Mouse (Mus musculus) liver, adult 2 months (tissue): ENCODE results near the gene Mbtps1. TPM values are rescaled to one million over a fixed set of nuclear protein-coding genes. Genes with fewer than 3 reads are reported as not detected.

Experiments
- DNase-seq: peaks from one replicate; pipeline ENCODE4 v3.0.0-alpha.2; 2011; ENCODE audit warnings: low read depth, low spot score; ENCODE audit errors: extremely low read depth
- H3K27ac ChIP-seq: fragments of 200-500 bp; replicated peaks from 2 replicates; pipeline ENCODE4 v1.5.1; 2012; ENCODE audit warnings: low read depth, mild to moderate bottlenecking, control low read depth, inconsistent platforms, low read length; ENCODE audit not compliant: insufficient read depth
- H3K27me3 ChIP-seq: fragments of 200-500 bp; 2 replicates; pipeline ENCODE4 v1.6.1; 2012; ENCODE audit warnings: mild to moderate bottlenecking, moderate library complexity, low read length, inconsistent platforms; ENCODE audit not compliant: control insufficient read depth, insufficient read depth
- H3K36me3 ChIP-seq: fragments of 200-500 bp; 2 replicates; pipeline ENCODE4 v1.6.1; 2012; ENCODE audit warnings: low read length, inconsistent platforms; ENCODE audit not compliant: control insufficient read depth, insufficient read depth
- H3K4me1 ChIP-seq: fragments of 200-500 bp; 2 replicates; pipeline ENCODE4 v1.6.1; 2011; ENCODE audit warnings: low read length; ENCODE audit not compliant: control insufficient read depth, insufficient read depth
- H3K4me3 ChIP-seq: fragments of 200-500 bp; 2 replicates; pipeline ENCODE4 v1.5.1; 2011; ENCODE audit warnings: low read depth, mild to moderate bottlenecking, control low read depth, low read length, moderate library complexity; ENCODE audit not compliant: insufficient read depth
- H3K79me2 ChIP-seq: fragments of 200-500 bp; 2 replicates; pipeline ENCODE4 v1.6.1; 2012; ENCODE audit warnings: inconsistent platforms, mild to moderate bottlenecking, low read length, moderate library complexity; ENCODE audit not compliant: control insufficient read depth, insufficient read depth
- H3K9ac ChIP-seq: fragments of 200-500 bp; 2 replicates; pipeline ENCODE4 v1.6.1; 2012; ENCODE audit warnings: low read depth, mild to moderate bottlenecking, control low read depth, inconsistent platforms, low read length
- CTCF ChIP-seq: fragments of 200-500 bp; IDR thresholded peaks from 2 replicates; pipeline ENCODE4 v1.5.1; 2011; ENCODE audit warnings: low read depth, low read length, control low read depth
- POLR2A ChIP-seq: fragments of 200-500 bp; IDR thresholded peaks from 2 replicates; pipeline ENCODE4 v1.6.1; 2011; ENCODE audit warnings: low read length, control low read depth; ENCODE audit not compliant: insufficient read depth; ENCODE audit errors: extremely low read depth
- WGBS: fragments of 180-500 bp; shearing (Covaris S2); methylation state at CpG from one replicate; pipeline ENCODE4 v1.1.7; 2018; 5-methylcytosine and 5-hydroxymethylcytosine counted together
- polyA plus RNA-seq: library from polyadenylated mRNA; depleted of rRNA; stranded (reverse); fragments of >200 nt; gene quantifications from 2 replicates; pipeline ENCODE4 v1.2.3, GENCODE M21; 2012; rRNA removed
- total RNA-seq: library from RNA; depleted of rRNA; stranded (reverse); fragments of >200 nt; gene quantifications from 2 replicates; pipeline ENCODE4 v1.2.3, GENCODE M21; 2014; rRNA removed

The Mbtps1 gene
- total and polyA plus RNA-seq, 2 experiments, result 30.4 to 31.9 TPM

DNA sequence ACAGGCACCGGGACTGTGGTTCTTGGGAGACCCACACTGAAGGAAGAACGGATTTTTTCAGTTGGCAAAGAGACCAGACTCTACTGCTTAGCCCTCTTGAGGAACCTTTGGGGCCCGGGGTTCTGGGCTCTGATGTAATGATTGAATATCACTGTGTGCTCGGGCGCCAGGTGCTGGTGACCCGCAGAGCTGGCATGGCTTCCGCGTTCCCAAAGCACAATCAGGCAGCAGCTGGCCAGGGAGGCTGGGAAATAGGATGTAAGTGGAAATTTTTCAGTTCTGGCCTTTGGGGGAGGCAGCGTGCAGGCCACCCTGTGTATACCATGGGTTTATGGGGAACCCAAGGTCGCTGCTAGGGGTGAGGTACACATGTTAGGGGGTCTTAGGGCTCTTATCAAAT lies 91.7 kb downstream of the Mbtps1 start:
- H3K9ac ChIP-seq, result no peak overlapping the region
- WGBS, result 76% methylated on average over 10 of the region's 10 CpGs
- H3K27ac ChIP-seq, result no peak overlapping the region
- no peak for TF ChIP-seq CTCF
- H3K4me3 ChIP-seq, result no peak overlapping the region
- peaks cover 13% of the 10 kb centered on the region for H3K27me3 ChIP-seq
- no peaks in the 10 kb centered on the region for H3K36me3 ChIP-seq
- no peaks in the 10 kb centered on the region for H3K79me2 ChIP-seq
- no peak for DNase-seq
- no peaks in the 10 kb centered on the region for H3K4me1 ChIP-seq

DNA sequence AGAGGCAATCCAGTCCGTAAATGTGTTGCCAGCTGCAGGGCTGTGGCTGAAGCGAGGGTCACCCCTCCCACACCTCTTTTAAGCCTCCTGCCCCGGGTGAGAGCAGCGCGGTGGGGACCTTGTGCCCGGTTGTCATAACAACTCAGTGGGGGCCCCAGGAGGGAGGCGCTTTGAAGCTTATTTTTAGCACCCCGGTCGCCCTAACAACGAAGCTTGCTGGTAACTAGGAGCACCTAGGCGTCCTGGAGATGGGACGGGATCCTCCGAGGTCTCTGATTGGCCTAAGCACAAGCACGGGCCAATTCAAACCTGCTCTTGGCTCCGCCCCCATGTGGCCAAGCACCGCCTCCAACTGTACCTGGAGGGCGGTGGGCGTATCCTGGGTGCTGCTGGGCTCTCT lies 92.4 kb downstream of the Mbtps1 start:
- WGBS, result 7% methylated on average over 18 of the region's 18 CpGs

DNA sequence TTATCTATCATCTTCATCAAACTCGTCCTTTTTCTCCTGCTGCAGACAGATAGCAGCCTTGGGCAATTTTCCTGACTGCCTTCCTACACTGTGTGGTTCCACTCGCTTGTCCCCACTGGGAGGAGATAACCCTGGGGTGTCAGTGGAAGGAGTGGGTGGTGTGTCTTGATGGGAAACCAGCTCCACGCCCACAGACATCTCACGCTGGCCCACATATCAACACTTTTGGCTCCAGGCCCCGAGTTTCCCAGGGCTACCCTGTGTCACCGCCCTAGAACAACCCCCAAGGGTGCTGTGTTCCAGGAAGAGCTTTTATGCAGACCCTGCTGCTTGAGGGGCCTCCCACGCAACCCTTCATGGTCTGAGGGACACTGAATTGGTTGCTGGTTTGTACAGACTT lies 94.8 kb downstream of the Mbtps1 start:
- TF ChIP-seq CTCF (no peak), POLR2A (no peak)
- Histone ChIP-seq H3K27ac (no peak overlapping the region), H3K27me3 (peaks cover 13% of the 10 kb centered on the region), H3K9ac (no peak overlapping the region), H3K4me3 (no peak overlapping the region), H3K36me3 (no peaks in the 10 kb centered on the region), H3K79me2 (no peaks in the 10 kb centered on the region), H3K4me1 (no peaks in the 10 kb centered on the region)
- WGBS, result 52% methylated on average over 7 of the region's 7 CpGs
- DNase-seq, result no peak

More for the DNA sequence above, 92.4 kb downstream of the Mbtps1 start:
- Histone ChIP-seq H3K27ac (no peak overlapping the region), H3K9ac (no peak overlapping the region), H3K27me3 (peaks cover 13% of the 10 kb centered on the region), H3K79me2 (no peaks in the 10 kb centered on the region), H3K4me3 (no peak overlapping the region), H3K36me3 (no peaks in the 10 kb centered on the region), H3K4me1 (no peaks in the 10 kb centered on the region)
- no peak for DNase-seq
- TF ChIP-seq CTCF (no peak), POLR2A (no peak)

DNA sequence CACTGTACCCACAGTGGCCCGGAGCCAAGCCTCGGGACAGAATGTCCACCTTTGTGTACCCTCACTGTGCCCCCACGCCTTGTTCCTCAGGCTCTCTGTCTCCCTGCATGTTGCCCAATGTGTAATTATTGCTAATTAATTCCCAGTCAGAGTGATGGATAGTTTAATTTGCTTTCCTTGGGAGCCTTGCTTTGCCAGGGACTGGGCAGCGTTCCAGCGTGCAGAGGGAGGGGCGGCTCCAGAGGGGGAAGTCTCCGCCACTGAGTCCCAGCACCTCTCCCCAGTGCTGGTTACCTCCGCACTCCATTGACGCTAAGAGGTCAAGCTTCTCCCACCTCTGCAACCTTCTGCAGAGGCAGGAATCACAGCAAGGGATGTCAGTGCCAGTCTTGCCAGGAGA lies 97.2 kb downstream of the Mbtps1 start:
- 74% methylated on average over 9 of the region's 9 CpGs for whole genome bisulfite sequencing
- peaks cover 13% of the 10 kb centered on the region for H3K27me3 ChIP-seq
- H3K4me1 ChIP-seq, result no peaks in the 10 kb centered on the region
- no peak for TF ChIP-seq CTCF
- no peak for TF ChIP-seq POLR2A
- H3K4me3 ChIP-seq, result no peak overlapping the region
- H3K79me2 ChIP-seq, result no peaks in the 10 kb centered on the region
- H3K27ac ChIP-seq, result no peak overlapping the region
- no peak for DNase-seq
- H3K36me3 ChIP-seq, result no peaks in the 10 kb centered on the region
- no peak overlapping the region for H3K9ac ChIP-seq

DNA sequence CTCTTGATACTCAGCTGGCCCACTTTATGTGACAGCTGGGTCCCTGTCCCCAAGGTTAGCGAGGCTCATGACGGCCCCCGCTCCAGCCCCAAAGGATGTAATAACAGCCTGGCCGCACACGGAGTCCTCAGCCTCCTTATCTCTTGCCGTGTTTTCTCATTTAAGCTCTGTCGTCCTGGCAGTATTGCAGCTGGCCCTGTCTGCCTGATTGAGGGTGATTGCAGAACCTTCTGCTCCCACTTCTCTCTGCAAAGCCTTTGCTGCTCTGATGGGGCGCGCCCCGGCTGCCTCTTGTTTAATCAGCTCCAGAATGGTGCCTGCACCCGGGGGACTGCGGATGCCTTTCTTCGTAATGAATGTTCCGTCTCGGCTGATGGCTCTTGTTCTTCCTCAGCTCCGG lies 98.8 kb downstream of the Mbtps1 start:
- no peak for TF ChIP-seq POLR2A
- TF ChIP-seq CTCF, result no peak
- no peaks in the 10 kb centered on the region for H3K4me1 ChIP-seq
- no peak overlapping the region for H3K4me3 ChIP-seq
- H3K79me2 ChIP-seq, result no peaks in the 10 kb centered on the region
- H3K9ac ChIP-seq, result no peak overlapping the region
- H3K36me3 ChIP-seq, result no peaks in the 10 kb centered on the region
- 51% methylated on average over 16 of the region's 16 CpGs for WGBS
- no peak overlapping the region for H3K27ac ChIP-seq
- no peak for DNase-seq
- H3K27me3 ChIP-seq, result peaks cover under 1% of the 10 kb centered on the region; the same call in 1 of the 2 replicates

Other genes starting within 250 kb of the Mbtps1 start
- gene Hsbp1, start 214.2 kb downstream of the Mbtps1 start, total RNA-seq, result 62.1 and 69.2 TPM in 2 replicates
- gene Hsbp1, start 214.2 kb downstream of the Mbtps1 start, polyA plus RNA-seq, result 65.3 and 82.8 TPM in 2 replicates
- 57.3 and 68.1 TPM in 2 replicates for gene Mlycd, start 163.9 kb downstream of the Mbtps1 start, total RNA-seq
- gene Mlycd, start 163.9 kb downstream of the Mbtps1 start, polyA plus RNA-seq, result 112 and 115 TPM in 2 replicates
- gene Osgin1, start 124.6 kb downstream of the Mbtps1 start, total RNA-seq, result 9.6 and 33.0 TPM in 2 replicates
- gene Osgin1, start 124.6 kb downstream of the Mbtps1 start, polyA plus RNA-seq, result 211 and 649 TPM in 2 replicates
- gene Necab2, start 112.0 kb downstream of the Mbtps1 start, total RNA-seq, result 0.07 TPM in 1 of 2 replicates, not detected in the other
- gene Necab2, start 112.0 kb downstream of the Mbtps1 start, polyA plus RNA-seq, result 0.11 TPM in 1 of 2 replicates, not detected in the other
- not detected in 2 replicates for gene Slc38a8, start 57.0 kb downstream of the Mbtps1 start, total RNA-seq
- not detected in 2 replicates for gene Slc38a8, start 57.0 kb downstream of the Mbtps1 start, polyA plus RNA-seq
- 7.8 and 8.6 TPM in 2 replicates for gene Hsdl1, start 16.4 kb upstream of the Mbtps1 start, total RNA-seq
- gene Hsdl1, start 16.4 kb upstream of the Mbtps1 start, polyA plus RNA-seq, result 6.1 and 7.8 TPM in 2 replicates
- gene Dnaaf1, start 16.5 kb upstream of the Mbtps1 start, total RNA-seq, result not detected in 2 replicates
- gene Dnaaf1, start 16.5 kb upstream of the Mbtps1 start, polyA plus RNA-seq, result not detected in 2 replicates
- gene Taf1c, start 46.5 kb upstream of the Mbtps1 start, total RNA-seq, result 0.83 and 1.2 TPM in 2 replicates
- 2.7 and 3.6 TPM in 2 replicates for gene Taf1c, start 46.5 kb upstream of the Mbtps1 start, polyA plus RNA-seq
- gene Adad2, start 54.0 kb upstream of the Mbtps1 start, total RNA-seq, result not detected in 2 replicates
- not detected in 2 replicates for gene Adad2, start 54.0 kb upstream of the Mbtps1 start, polyA plus RNA-seq
- under 0.01 TPM in 1 of 2 replicates, not detected in the other for gene Kcng4, start 76.9 kb upstream of the Mbtps1 start, total RNA-seq
- 0.04 TPM in 1 of 2 replicates, not detected in the other for gene Kcng4, start 76.9 kb upstream of the Mbtps1 start, polyA plus RNA-seq
- gene Wfdc1, start 107.6 kb upstream of the Mbtps1 start, total RNA-seq, result 6.6 and 8.4 TPM in 2 replicates
- gene Wfdc1, start 107.6 kb upstream of the Mbtps1 start, polyA plus RNA-seq, result 11.8 and 16.2 TPM in 2 replicates
- not detected in 2 replicates for gene Atp2c2, start 141.3 kb upstream of the Mbtps1 start, total RNA-seq
- 0.04 TPM in 1 of 2 replicates, not detected in the other for gene Atp2c2, start 141.3 kb upstream of the Mbtps1 start, polyA plus RNA-seq
- 7.0 and 8.9 TPM in 2 replicates for gene Tldc1, start 219.7 kb upstream of the Mbtps1 start, total RNA-seq
- gene Tldc1, start 219.7 kb upstream of the Mbtps1 start, polyA plus RNA-seq, result 6.9 and 7.3 TPM in 2 replicates